ENCODE assay signal across 7 mouse cellular contexts in genomic region chr10:4333319-4333718, GRCm38 (mm10). TPM values are rescaled to one million over a fixed set of nuclear protein-coding genes. Genes with fewer than 3 reads are reported as not detected.
A peak's percentile ranks its signal among the peaks of the same experiment; 100 is the strongest.
DNase-seq lines count a peak whose midpoint lies in the region; ATAC-seq lines count a peak whose summit lies in the region.

No protein-coding gene starts in this region.

- H3K27me3 ChIP-seq in forebrain, embryonic 12.5 days = peaks cover 6% of the 10 kb centered on the region; the same call in 1 of the 2 replicates
- no peaks in the 10 kb centered on the region for H3K27me3 ChIP-seq in lung, embryonic 16.5 days (ENCODE audit: control insufficient read depth, insufficient read depth, low read depth, low read length)

- no peaks in the 10 kb centered on the region for H3K9me3 ChIP-seq in forebrain, embryonic 12.5 days
- H3K9me3 ChIP-seq in lung, embryonic 16.5 days (ENCODE audit: control insufficient read depth, low read length) = no peaks in the 10 kb centered on the region

- no peak overlapping the region for H3K9ac ChIP-seq in forebrain, embryonic 12.5 days
- H3K9ac ChIP-seq in lung, embryonic 16.5 days (ENCODE audit: low read length) = peak overlapping the region; percentile 65

- WGBS in forebrain, embryonic 12.5 days = 7% methylated on average over 8 of the region's 8 CpGs
- 13% methylated on average over 8 of the region's 8 CpGs for WGBS in lung, embryonic 16.5 days

- ATAC-seq in forebrain, embryonic 12.5 days (ENCODE audit: low FRiP score) = no peak
- ATAC-seq in lung, embryonic 16.5 days (ENCODE audit: low read depth) = 0 out of 2 replicates have a peak, but pooled peaks have one; percentile 10

- no peaks in the 10 kb centered on the region for H3K36me3 ChIP-seq in forebrain, embryonic 12.5 days (replicated peaks)
- H3K36me3 ChIP-seq in lung, embryonic 16.5 days (ENCODE audit: control insufficient read depth, insufficient read depth, low read length) = no peaks in the 10 kb centered on the region

- DNase-seq in MN1 (ENCODE audit: low spot score) = peak; percentile 51
- DNase-seq in brain, embryonic 18.5 days (ENCODE audit: low read depth, low spot score) = peak; percentile 18
- peak; percentile 70 to 77 for DNase-seq in heart, postnatal 10 days
- peak; percentile 40 to 74 for DNase-seq in kidney, postnatal 36 days
- peak; percentile 76 for DNase-seq in retina, embryonic 14.5 days (ENCODE audit: low spot score)

- peak overlapping the region; percentile 52 for H3K4me2 ChIP-seq in forebrain, embryonic 12.5 days
- H3K4me2 ChIP-seq in lung, embryonic 16.5 days (ENCODE audit: low read depth, low read length) = peak overlapping the region; percentile 74

- no peak overlapping the region for H3K4me3 ChIP-seq in forebrain, embryonic 12.5 days (replicated peaks)
- peak overlapping the region; percentile 63 for H3K4me3 ChIP-seq in lung, embryonic 16.5 days (ENCODE audit: low read length)

- no peak overlapping the region for H3K27ac ChIP-seq in forebrain, embryonic 12.5 days
- no peak overlapping the region; the same call in 1 of the 2 replicates for H3K27ac ChIP-seq in lung, embryonic 16.5 days (ENCODE audit: low read length)

- peaks cover 8% of the 10 kb centered on the region for H3K4me1 ChIP-seq in forebrain, embryonic 12.5 days
- H3K4me1 ChIP-seq in lung, embryonic 16.5 days (replicated peaks; ENCODE audit: control insufficient read depth, insufficient read depth, low read length) = peaks cover 14% of the 10 kb centered on the region

- intact Hi-C loops in heart, postnatal 10 days (cut with DNase I) = loop anchor here (2.0 to 5.0 kb wide), 2 partner anchors 226 to 245 kb away; no protein-coding TSS in a partner anchor

RNA-seq across cellular contexts. Expression of gene Zbtb2, which starts 54.6 kb away (rescaled TPM):
- 21.2 and 22.2 TPM in 2 replicates for polyA plus RNA-seq in forebrain, embryonic 12.5 days (2016; fragmentation: Nextera tagmentation; extraction: Ambion mirVana)
- total RNA-seq in heart, postnatal 10 days (2021) = 1 to 10 TPM; 8.9 to 9.2 TPM
- polyA plus RNA-seq in lung, embryonic 16.5 days (2015; fragmentation: Nextera tagmentation; extraction: Ambion mirVana) = 14.1 and 16.4 TPM in 2 replicates

Comparison
In these comparisons a context has a peak if more than half of its experiments do, and no peak if none do; other contexts are left out.
1. DNase-seq: peak in every context shown above with its lines; median percentile 76 in retina, embryonic 14.5 days; 74 in heart, postnatal 10 days; 57 in kidney, postnatal 36 days; 51 in MN1; 18 in brain, embryonic 18.5 days.